Mouse (Mus musculus) cerebellum, postnatal 36 days (tissue): ENCODE measurements around the gene Gm20911.
"Not testable (repeated sequence)": the region's sequence is repeated elsewhere in the genome, so short reads cannot be mapped to it uniquely, and the experiment has no call there.

ENCODE experiments used
- DNase-seq, 2 experiments: peaks; one replicate each; pipeline ENCODE4 v3.0.0; 2021 to 2022; ENCODE audit warnings: mixed read lengths in 2 of 2

The Gm20911 gene

GRCm38 (mm10) chrY:81457707-81458106 is at the start of gene Gm20911:
Gene Gm20911 (plus strand): TSS chrY:81458007.
- DNase-seq: not testable (repeated sequence)
